Mouse (Mus musculus): Measurements from ENCODE around the gene Gm8994. TPM values are rescaled to one million over a fixed set of nuclear protein-coding genes. Genes with fewer than 3 reads are reported as not detected.
"Not testable (repeated sequence)": the region's sequence is repeated elsewhere in the genome, so short reads cannot be mapped to it uniquely, and the experiment has no call there.

The Gm8994 gene
- polyA plus RNA-seq, 1 experiment from 2014 or later = not detected

DNA sequence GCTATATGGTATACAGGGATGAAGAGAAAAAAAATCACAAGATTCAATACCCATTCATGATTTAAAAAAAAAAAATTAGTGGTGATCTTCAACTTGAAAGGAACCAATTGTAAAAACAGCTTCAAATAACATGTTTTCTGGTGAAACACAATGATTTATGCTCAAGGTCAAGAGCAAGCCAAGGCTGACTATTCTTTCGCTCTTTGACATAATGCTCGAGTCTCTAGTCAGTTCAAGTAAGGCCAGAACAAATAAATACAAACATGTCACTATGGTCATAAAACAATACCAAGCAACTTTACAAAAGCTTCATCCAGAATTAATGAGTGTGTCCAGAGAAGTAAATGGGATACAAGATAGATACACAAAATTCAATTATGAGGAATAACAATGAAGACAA is 31.1 kb upstream of the Gm8994 start:
- H3K27me3 ChIP-seq (ENCODE audit: control insufficient read depth, insufficient read depth, low read length) = no peaks in the 10 kb centered on the region
- H3K9me3 ChIP-seq (ENCODE audit: control insufficient read depth, low read length) = no peaks in the 10 kb centered on the region
- no peak overlapping the region for H3K4me3 ChIP-seq (ENCODE audit: low read depth, low read length)
- no peak overlapping the region for H3K9ac ChIP-seq (ENCODE audit: low read length)
- no peak overlapping the region for H3K4me2 ChIP-seq (ENCODE audit: low read depth)
- WGBS = 86% methylated on average over 2 of the region's 2 CpGs
- H3K27ac ChIP-seq (ENCODE audit: low read depth, low read length) = no peak overlapping the region
- DNase-seq (ENCODE audit: low spot score) (no peak), ATAC-seq (ENCODE audit: insufficient read depth, low FRiP score, low TSS enrichment) (no peak)
- no peaks in the 10 kb centered on the region for H3K36me3 ChIP-seq (ENCODE audit: control insufficient read depth, insufficient read depth, low read length)
- H3K4me1 ChIP-seq (ENCODE audit: control insufficient read depth, insufficient read depth, low read length) = no peaks in the 10 kb centered on the region

DNA sequence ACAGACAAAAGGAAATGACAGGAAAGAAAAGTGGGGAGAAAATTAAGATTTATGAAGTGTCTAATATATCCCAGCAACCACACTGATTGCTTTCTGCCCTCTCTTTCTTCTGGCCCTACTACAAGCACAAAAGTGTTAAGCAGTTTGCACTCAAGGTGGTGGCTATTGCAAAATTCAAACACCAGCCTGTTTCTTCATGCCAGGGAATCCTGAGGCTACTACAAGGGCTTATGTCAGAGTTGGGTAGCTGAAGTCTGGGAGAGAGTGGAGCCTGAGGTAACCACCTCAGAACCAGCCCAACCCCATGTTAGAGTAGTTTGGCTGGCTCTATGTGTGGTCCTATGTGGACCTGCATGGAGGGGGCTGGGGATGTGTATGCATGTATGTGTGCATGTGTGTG is 23.8 kb upstream of the Gm8994 start:
- no peaks in the 10 kb centered on the region for H3K9me3 ChIP-seq (ENCODE audit: control insufficient read depth, low read length)
- no peaks in the 10 kb centered on the region for H3K36me3 ChIP-seq (ENCODE audit: control insufficient read depth, insufficient read depth, low read length)
- H3K4me3 ChIP-seq (ENCODE audit: low read depth, low read length) = no peak overlapping the region
- H3K9ac ChIP-seq (ENCODE audit: low read length) = no peak overlapping the region
- DNase-seq (ENCODE audit: low spot score) (no peak), ATAC-seq (ENCODE audit: insufficient read depth, low FRiP score, low TSS enrichment) (no peak)
- no peaks in the 10 kb centered on the region for H3K27me3 ChIP-seq (ENCODE audit: control insufficient read depth, insufficient read depth, low read length)
- H3K4me1 ChIP-seq (ENCODE audit: control insufficient read depth, insufficient read depth, low read length) = no peaks in the 10 kb centered on the region
- H3K27ac ChIP-seq (ENCODE audit: low read depth, low read length) = no peak overlapping the region
- H3K4me2 ChIP-seq (ENCODE audit: low read depth) = no peak overlapping the region

DNA sequence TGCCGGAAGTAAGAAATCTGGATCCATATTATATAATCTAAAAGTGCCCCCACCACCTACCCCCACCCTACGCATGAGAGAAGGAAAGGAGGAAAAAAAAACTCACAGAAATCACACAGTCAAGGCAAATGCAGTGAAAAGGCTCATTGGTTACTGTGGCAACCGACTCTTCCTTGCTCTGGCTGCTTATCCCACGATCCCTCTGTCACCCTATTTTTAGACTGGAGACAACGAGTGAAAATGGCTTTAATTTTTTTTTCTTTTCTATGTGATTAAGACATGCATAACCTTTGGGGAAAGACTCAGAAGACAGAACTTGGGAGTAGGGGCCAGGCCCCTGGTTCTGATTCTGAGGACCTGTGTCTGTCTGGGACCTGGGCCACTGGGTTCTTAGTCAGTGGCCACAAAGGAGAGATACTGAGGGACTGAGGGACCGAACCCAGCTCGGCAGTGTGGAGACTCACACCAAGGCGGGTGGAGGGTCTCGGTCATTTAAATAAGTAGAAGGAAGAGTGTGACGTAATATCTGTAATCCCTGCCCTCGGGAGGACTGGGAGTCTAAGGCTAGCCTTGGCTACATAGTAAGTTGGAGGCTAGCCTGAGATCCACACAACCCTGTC is 22.9 kb upstream of the Gm8994 start:
- no peak for DNase-seq (ENCODE audit: low spot score)
- Histone ChIP-seq H3K9ac (ENCODE audit: low read length) (no peak overlapping the region), H3K9me3 (ENCODE audit: control insufficient read depth, low read length) (no peaks in the 10 kb centered on the region), H3K27me3 (ENCODE audit: control insufficient read depth, insufficient read depth, low read length) (no peaks in the 10 kb centered on the region), H3K27ac (ENCODE audit: low read depth, low read length) (no peak overlapping the region), H3K4me2 (ENCODE audit: low read depth) (no peak overlapping the region), H3K4me3 (ENCODE audit: low read depth, low read length) (no peak overlapping the region), H3K4me1 (ENCODE audit: control insufficient read depth, insufficient read depth, low read length) (no peaks in the 10 kb centered on the region), H3K36me3 (ENCODE audit: control insufficient read depth, insufficient read depth, low read length) (no peaks in the 10 kb centered on the region)
- 83% methylated on average over 11 of the region's 11 CpGs for WGBS
- no peak for ATAC-seq (ENCODE audit: insufficient read depth, low FRiP score, low TSS enrichment)

DNA sequence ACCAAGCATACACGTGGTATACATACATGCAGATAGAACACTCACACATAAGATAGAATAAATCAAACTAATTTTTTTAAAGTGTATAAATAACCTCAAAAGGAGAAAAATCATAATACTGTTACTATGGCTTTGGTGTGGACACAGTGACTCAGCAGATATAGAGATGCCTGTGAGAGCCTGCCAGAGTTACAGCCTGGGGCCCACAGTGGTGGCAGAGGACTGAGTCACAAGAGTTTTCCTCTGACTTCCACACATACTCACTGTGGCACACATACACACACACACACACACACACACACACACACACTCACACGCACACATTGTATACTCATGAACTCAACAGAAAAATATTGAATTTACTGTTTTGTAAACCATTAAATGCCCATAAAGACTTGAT is 17.9 kb upstream of the Gm8994 start:
- no peak overlapping the region for H3K4me3 ChIP-seq (ENCODE audit: low read depth, low read length)
- H3K36me3 ChIP-seq (ENCODE audit: control insufficient read depth, insufficient read depth, low read length) = no peaks in the 10 kb centered on the region
- no peak overlapping the region for H3K4me2 ChIP-seq (ENCODE audit: low read depth)
- no peaks in the 10 kb centered on the region for H3K9me3 ChIP-seq (ENCODE audit: control insufficient read depth, low read length)
- no peak for ATAC-seq (ENCODE audit: insufficient read depth, low FRiP score, low TSS enrichment)
- H3K9ac ChIP-seq (ENCODE audit: low read length) = no peak overlapping the region
- WGBS = 86% methylated on average over 2 of the region's 2 CpGs
- H3K27me3 ChIP-seq (ENCODE audit: control insufficient read depth, insufficient read depth, low read length) = no peaks in the 10 kb centered on the region
- no peak for DNase-seq (ENCODE audit: low spot score)
- H3K4me1 ChIP-seq (ENCODE audit: control insufficient read depth, insufficient read depth, low read length) = no peaks in the 10 kb centered on the region
- no peak overlapping the region for H3K27ac ChIP-seq (ENCODE audit: low read depth, low read length)

DNA sequence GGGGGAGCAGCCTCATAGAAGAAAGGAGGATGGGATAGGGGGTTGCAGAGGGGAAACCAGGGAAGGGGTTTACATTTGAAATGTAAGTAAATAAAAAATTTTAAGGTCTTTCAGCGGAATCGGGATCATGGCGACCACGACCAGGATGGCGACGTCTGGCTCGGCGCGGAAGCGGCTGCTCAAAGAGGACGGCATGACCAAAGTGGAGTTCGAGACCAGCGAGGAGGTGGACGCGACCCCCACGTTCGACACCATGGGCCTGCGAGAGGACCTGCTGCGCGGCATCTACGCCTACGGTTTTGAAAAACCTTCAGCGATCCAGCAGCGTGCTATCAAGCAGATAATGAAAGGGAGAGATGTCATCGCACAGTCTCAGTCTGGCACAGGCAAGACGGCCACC is 1.1 kb downstream of the Gm8994 start:
- 97% methylated on average over 26 of the region's 26 CpGs for WGBS
- DNase-seq (ENCODE audit: low spot score); H3K27me3 ChIP-seq (ENCODE audit: control insufficient read depth, insufficient read depth, low read length); H3K9me3 ChIP-seq (ENCODE audit: control insufficient read depth, low read length); H3K27ac ChIP-seq (ENCODE audit: low read depth, low read length); ATAC-seq (ENCODE audit: insufficient read depth, low FRiP score, low TSS enrichment); H3K4me1 ChIP-seq (ENCODE audit: control insufficient read depth, insufficient read depth, low read length); H3K4me2 ChIP-seq (ENCODE audit: low read depth); H3K36me3 ChIP-seq (ENCODE audit: control insufficient read depth, insufficient read depth, low read length); H3K9ac ChIP-seq (ENCODE audit: low read length); H3K4me3 ChIP-seq (ENCODE audit: low read depth, low read length): not testable (repeated sequence)

DNA sequence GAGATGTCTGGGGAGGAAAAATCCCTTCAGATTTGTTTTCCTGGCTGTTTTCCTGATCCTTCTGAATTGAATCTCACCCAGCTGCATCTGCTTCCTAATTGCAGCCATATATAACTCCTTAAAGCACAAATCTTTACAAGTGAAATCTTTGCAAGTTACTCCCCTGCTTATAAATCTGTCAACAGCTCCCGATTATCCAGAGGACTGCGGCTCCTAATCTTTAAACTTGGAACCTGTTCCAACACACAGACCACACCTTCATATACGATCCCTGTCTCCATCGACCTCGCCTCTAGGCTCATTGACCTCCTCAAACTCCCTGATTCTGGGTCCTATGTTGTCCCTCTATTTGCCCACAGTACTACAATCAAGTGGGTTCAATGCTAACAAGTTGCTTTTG is 13.3 kb downstream of the Gm8994 start:
- no peaks in the 10 kb centered on the region for H3K9me3 ChIP-seq (ENCODE audit: control insufficient read depth, low read length)
- H3K4me1 ChIP-seq (ENCODE audit: control insufficient read depth, insufficient read depth, low read length) = no peaks in the 10 kb centered on the region
- H3K27ac ChIP-seq (ENCODE audit: low read depth, low read length) = no peak overlapping the region
- H3K4me2 ChIP-seq (ENCODE audit: low read depth) = no peak overlapping the region
- no peak overlapping the region for H3K9ac ChIP-seq (ENCODE audit: low read length)
- H3K36me3 ChIP-seq (ENCODE audit: control insufficient read depth, insufficient read depth, low read length) = no peaks in the 10 kb centered on the region
- 79% methylated on average over 5 of the region's 5 CpGs for WGBS
- H3K27me3 ChIP-seq (ENCODE audit: control insufficient read depth, insufficient read depth, low read length) = no peaks in the 10 kb centered on the region
- DNase-seq (ENCODE audit: low spot score) (no peak), ATAC-seq (ENCODE audit: insufficient read depth, low FRiP score, low TSS enrichment) (no peak)
- no peak overlapping the region for H3K4me3 ChIP-seq (ENCODE audit: low read depth, low read length)

DNA sequence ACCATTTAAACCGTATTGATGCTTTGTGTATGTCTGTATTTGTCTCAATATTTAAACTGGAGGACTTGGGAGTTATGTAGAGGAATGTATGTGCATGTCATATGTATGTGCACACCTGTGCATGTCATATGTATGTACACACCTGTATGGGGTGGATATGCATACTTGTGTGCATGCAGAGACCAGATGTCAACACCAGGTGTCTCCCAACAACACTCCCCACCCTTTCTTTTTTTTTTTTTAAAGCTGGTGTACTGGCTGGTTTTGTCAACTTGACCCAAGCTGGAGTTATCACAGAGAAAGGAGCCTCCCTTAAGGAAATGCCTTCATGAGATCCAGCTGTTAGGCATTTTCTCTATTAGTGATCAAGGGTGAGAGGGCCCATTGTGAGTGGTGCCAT is 13.8 kb downstream of the Gm8994 start:
- no peak for DNase-seq (ENCODE audit: low spot score)
- Histone ChIP-seq H3K4me1 (ENCODE audit: control insufficient read depth, insufficient read depth, low read length) (no peaks in the 10 kb centered on the region), H3K9ac (ENCODE audit: low read length) (no peak overlapping the region), H3K4me3 (ENCODE audit: low read depth, low read length) (no peak overlapping the region), H3K36me3 (ENCODE audit: control insufficient read depth, insufficient read depth, low read length) (no peaks in the 10 kb centered on the region), H3K27ac (ENCODE audit: low read depth, low read length) (no peak overlapping the region), H3K4me2 (ENCODE audit: low read depth) (no peak overlapping the region), H3K27me3 (ENCODE audit: control insufficient read depth, insufficient read depth, low read length) (no peaks in the 10 kb centered on the region), H3K9me3 (ENCODE audit: control insufficient read depth, low read length) (no peaks in the 10 kb centered on the region)
- 97% methylated on average over 1 of the region's 1 CpGs for WGBS
- no peak for ATAC-seq (ENCODE audit: insufficient read depth, low FRiP score, low TSS enrichment)

DNA sequence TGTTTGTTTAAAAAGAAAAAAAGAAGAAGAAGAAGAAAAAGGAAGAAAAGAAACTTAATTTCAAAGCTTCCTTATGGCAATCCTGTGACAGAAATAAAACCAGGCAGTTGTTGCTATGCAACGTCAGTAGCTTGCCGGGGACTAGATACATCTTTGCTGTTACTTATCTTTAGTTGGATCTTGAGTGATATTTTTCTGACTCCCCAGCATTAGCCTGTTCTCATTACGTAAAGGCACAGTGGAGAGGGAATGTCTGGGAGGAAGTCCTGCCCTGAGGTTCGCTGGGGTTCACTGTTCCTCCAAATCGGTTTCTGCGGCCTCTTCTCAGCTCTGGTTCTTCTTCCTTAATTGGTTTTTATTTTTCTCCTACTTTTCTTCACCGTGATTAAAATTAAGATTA is 16.5 kb downstream of the Gm8994 start:
- no peaks in the 10 kb centered on the region for H3K27me3 ChIP-seq (ENCODE audit: control insufficient read depth, insufficient read depth, low read length)
- H3K4me2 ChIP-seq (ENCODE audit: low read depth) = no peak overlapping the region
- 93% methylated on average over 7 of the region's 7 CpGs for WGBS
- H3K9me3 ChIP-seq (ENCODE audit: control insufficient read depth, low read length) = no peaks in the 10 kb centered on the region
- no peak for ATAC-seq (ENCODE audit: insufficient read depth, low FRiP score, low TSS enrichment)
- no peaks in the 10 kb centered on the region for H3K4me1 ChIP-seq (ENCODE audit: control insufficient read depth, insufficient read depth, low read length)
- no peaks in the 10 kb centered on the region for H3K36me3 ChIP-seq (ENCODE audit: control insufficient read depth, insufficient read depth, low read length)
- DNase-seq (ENCODE audit: low spot score) = no peak
- H3K27ac ChIP-seq (ENCODE audit: low read depth, low read length) = no peak overlapping the region
- H3K9ac ChIP-seq (ENCODE audit: low read length) = no peak overlapping the region
- H3K4me3 ChIP-seq (ENCODE audit: low read depth, low read length) = no peak overlapping the region

DNA sequence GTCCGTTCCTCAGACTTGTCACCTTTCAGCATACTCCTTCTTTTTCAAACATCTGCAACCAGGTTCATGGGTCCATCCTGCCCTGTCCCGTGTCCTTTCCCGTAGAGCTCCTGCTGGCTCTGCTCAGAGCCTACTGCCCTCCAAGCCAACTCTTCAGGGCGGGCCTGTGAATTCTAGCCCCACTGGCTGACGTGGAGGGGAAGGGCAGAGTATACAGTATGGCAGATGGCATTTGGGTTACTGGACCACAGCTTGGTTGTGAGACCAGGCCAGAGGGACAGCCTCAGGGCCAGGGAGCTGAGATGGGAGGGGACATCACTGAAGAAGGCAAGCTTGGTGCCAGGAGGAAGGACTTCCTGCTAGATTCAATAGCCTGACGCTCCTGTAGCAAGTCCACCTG is 17.7 kb downstream of the Gm8994 start:
- 83% methylated on average over 6 of the region's 6 CpGs for WGBS
- ATAC-seq (ENCODE audit: insufficient read depth, low FRiP score, low TSS enrichment) (no peak), DNase-seq (ENCODE audit: low spot score) (no peak)
- H3K36me3 ChIP-seq (ENCODE audit: control insufficient read depth, insufficient read depth, low read length) = no peaks in the 10 kb centered on the region
- no peaks in the 10 kb centered on the region for H3K27me3 ChIP-seq (ENCODE audit: control insufficient read depth, insufficient read depth, low read length)
- no peak overlapping the region for H3K4me3 ChIP-seq (ENCODE audit: low read depth, low read length)
- H3K4me2 ChIP-seq (ENCODE audit: low read depth) = no peak overlapping the region
- H3K4me1 ChIP-seq (ENCODE audit: control insufficient read depth, insufficient read depth, low read length) = no peaks in the 10 kb centered on the region
- no peak overlapping the region for H3K27ac ChIP-seq (ENCODE audit: low read depth, low read length)
- H3K9ac ChIP-seq (ENCODE audit: low read length) = no peak overlapping the region
- H3K9me3 ChIP-seq (ENCODE audit: control insufficient read depth, low read length) = no peaks in the 10 kb centered on the region
